Mouse (Mus musculus): ENCODE data around the gene Napsa. TPM values are rescaled to one million over a fixed set of nuclear protein-coding genes. Genes with fewer than 3 reads are reported as not detected.

Gene Napsa
- total RNA-seq, 2 experiments from 2014 or later = 0.16 TPM; not detected in 1

DNA sequence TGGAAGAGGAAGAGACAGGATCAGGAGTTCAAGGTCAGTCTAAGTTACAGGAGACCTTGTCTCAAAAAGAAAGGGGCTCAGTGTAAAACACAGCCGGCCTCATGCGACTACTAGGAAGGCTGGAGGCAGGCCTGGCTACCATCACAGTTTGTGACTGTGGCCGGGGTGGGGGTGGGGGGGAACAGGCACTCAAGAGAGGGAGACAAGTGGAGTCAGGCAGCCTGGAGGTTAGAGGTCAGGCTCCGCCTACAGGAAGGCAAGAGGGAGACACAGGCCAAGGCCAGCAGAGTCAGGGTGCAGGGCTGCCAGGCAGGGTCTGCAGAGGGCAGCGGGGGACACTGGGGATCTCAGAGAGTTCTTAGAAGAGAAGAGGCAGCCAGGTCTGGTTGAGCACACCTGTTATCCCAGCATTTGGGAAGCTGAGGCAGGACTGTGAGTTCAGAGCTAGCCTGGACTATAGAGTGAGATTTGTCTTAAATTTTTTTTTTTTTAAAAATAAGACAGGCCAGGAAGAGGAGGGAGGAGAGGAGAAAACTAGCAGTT, 24.9 kb downstream of the Napsa start:
- no peak for DNase-seq

DNA sequence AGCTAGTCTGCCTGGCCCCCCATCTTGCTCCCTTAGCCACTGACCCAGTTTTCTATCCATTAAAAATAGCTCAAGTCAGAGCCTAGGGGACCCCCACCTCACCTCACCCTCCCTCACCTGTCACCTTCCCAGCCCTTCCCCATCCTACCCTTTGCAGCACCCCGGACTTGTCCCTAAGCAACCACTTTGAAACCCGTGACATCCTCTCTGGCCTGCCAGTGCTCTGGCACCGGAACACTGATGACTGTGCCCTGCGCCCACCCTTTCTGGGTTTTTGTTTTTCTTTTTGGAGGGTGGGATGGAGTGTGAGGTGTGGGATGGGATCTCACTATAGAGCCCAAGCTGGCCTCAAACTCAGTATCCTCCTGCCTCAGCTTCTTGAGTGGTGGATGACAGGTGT, 25.5 kb downstream of the Napsa start:
- DNase-seq = no peak

DNA sequence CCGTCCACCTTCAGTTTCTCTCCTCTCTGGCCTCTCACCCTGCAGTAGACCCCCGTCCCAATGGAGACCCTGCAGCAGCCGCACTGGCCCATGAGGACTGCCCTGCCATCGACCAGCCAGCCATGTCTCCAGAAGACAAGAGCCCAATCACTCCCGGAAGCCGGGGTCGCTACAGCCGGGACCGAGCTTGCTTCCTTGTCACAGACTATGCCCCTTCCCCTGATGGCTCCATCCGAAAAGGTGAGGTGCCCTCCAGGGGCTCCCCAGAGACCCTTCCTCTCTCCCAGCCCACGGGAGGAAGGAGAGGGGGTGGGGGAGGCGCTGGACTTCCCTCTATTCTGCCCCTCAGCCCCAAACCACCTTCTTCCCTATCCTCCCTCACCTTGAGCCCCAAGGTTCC, 26.2 kb downstream of the Napsa start:
- DNase-seq = no peak

DNA sequence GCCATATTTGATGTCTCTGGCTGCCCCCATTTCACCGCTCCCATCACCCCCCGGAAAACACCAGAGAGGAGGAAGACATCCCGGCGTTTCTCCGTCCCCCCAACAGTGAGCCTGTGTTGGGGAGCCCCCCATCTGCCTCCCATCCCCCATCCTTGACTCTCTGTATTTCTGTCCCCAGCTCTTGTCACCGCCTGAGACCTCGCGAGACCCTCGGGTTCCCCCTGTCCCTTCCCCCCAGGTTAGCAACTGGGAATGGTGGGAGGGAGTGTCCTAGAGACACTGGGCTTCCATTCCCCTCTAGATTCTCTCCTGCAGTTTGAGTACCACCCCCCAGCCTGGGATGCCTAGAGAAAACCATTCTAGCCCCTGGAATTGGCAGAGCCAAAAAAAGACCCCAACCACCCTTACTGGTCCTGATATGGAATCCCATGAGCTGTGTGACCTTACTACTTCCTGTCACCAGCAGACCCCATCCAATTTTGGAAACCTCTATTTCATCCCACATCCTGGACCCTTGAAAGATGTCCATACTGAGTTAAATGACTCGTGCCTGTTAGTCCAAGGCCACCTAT, 28.6 kb downstream of the Napsa start:
- DNase-seq = no peak

DNA sequence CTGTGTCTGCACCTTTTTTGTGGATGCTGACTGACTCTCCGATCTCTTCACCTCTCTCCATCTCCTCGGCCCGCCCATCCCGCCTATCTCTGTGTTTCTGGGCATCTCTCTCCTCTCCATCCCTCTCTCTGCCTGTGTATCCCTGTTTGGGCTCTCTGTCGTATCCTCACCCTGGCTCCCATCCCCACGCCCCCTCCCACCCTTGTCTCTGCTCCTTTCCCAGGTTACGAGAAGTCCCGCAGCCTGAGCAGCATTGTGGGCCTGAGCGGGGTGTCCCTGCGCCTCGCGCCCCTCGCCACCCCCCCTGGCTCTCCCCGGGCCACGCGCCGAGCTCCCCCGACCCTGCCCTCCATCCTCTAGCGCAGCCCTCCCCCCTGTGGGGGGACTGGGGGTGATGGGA, 29.5 kb downstream of the Napsa start:
- no peak for DNase-seq

DNA sequence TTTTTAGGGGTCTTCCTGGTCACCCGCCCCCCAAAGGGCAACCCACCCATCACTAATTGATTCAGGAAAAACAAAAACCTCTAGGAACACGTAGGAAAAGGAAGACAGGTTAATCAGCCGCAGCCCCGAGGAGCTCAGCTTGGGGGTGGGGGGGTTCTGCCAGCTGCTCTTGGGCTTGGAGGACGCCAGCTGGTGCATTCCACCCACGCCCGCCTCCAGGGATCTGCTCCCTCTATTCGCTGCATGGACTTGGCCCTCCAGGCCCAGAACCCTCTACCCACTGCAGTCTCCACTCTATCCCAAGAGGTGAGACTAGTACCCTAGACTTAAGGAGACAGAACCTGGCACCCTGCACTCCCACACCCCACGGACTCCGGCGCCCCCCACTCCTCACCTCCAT, 30.3 kb downstream of the Napsa start:
- no peak for DNase-seq

DNA sequence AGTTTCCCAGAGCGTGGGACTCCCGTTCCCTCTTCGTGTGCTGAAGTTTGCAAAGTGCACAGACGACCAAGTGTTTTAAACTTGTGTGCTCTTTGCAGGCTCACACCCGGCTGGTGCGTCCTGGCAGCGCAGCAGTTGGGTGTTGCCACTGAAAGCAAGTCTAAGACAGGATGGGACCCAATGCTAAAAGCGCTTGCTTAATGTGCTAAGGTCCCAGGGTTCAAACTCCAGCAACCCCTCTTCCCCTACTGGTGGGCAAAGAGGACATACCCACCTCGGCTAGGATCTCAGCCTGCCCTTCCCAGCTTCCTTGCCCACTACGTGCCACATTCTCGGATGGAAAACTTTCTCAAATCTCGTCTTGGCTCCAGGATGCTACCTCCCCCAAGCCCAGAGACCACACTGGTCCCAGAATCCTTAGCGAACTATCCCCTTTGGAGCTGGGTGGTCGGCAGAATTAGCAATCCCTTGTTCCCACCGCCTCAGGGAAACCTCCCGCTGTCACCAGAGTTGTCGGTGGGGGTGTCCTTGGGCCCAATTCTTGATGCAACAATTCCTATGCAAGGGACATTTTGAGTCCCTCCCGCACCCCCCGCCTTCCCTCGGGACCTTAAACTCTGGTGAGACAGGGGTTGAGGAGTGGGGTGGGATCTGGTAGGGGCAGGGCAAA, 31.1 kb downstream of the Napsa start:
- no peak for DNase-seq

DNA sequence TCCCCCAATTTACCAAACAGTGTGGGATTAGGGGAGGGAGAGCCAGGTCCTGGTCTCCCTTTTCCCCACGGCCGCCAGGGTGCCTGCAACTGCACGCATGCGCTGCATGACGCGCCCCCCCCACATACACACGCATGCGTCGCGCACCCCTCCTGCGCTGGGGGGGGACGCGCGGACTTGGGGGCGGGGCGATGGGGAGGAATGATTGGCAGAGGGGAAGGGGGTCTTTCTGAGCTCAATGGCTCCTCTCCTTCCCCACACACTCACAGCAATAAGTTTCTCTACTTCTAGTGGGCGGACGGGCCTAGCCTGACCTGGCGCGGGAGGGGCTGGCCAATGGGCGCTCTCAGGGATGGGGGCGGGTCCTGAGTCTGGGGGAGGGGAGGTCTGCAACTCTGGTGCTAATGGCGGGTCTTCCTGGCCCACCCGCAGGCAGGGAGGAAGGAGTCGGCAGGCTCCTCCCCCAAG, 32.0 kb downstream of the Napsa start:
- DNase-seq = no peak

DNA sequence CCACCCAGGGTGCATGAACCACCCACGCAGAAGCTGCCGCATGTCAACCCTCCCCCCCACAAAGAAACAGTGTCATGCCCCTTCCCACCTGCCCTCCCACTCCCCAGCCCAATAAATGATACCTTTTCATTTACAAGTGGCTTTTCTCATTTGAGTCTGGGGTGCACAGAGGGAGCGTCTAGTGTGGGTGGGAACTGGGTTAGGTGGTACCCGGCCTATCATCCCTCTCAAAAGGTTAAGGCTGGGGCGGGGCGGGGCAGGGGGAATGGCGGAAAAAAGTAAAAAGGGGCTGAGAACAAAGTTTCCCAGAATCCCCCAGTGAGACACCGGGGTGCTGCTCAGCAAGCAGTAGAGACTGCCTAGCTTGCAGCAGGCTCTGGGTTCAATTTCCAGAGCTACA, 32.4 kb downstream of the Napsa start:
- DNase-seq = no peak

DNA sequence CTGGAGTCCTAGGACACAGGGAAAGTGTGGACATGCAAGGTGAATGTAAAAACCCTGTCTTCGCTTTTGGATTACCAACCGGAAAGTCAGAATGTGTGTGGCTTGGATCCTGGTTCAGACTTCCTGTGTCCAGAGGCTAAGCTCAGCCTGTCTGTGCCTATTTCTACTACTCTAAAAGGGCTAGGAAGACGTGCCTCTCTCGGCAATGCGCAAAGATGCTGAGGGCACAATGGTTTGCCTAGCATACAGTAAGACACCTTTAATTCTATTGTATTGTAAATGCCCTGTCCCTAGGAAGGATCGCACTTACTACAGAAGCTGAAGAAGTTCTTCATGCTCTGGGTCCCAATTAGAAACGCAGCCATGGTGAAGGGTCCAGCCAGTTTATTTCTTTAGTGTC, 33.3 kb downstream of the Napsa start:
- no peak for DNase-seq

DNA sequence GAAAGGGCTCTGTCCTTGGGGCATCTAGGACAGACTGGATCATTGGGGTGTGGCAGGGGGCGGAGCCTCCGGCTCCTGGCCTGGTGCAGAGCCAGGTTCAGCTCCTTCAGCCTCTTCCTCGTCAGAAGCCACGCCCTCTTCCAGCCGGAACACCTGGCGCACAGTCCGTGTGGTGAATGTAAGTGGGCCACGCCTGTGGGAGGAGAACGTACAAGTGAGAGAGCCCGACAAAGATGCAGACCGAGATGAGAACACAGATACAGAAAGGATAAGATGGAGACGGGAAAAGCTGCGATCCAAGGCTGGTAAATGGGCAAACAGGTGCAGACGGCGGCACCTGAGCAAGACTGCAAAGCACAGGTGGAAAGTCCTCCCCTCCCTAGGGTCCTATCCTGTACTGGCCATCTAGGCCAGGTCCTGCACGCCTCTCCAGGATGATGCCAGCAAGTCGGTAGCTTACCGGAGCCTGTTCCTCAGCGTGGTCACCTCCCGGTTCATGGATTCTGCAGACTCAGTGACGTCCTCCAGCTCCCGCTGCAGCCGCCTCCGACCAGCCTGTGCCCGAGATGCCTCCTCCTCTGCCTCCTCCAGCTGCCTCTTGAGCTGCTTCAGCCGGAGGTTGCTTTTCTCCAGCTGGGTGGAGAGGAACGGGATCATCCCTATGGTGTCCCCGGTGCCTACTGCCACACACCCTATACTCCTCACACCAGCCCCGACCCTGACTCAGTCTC, 34.2 kb downstream of the Napsa start:
- no peak for DNase-seq

DNA sequence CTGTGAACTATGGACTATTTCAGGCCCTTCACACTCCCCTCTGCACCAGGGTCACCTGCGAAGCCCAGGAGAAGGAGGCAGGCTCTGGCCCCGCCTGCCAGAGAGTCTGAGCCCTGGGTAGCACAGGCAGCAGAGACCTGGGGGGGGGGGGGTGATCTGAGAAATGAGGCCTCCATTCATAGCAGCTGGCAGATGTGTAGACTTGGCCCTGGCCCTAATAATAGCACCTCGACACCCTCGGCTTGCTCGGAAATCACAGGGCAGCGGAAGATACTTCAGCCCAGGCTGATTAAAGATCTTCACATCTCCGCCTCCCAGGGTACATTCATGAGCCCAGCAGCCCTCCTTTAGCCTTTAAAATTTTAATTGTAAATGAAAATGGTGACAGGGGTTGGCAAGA, 40.0 kb downstream of the Napsa start:
- DNase-seq = no peak

DNA sequence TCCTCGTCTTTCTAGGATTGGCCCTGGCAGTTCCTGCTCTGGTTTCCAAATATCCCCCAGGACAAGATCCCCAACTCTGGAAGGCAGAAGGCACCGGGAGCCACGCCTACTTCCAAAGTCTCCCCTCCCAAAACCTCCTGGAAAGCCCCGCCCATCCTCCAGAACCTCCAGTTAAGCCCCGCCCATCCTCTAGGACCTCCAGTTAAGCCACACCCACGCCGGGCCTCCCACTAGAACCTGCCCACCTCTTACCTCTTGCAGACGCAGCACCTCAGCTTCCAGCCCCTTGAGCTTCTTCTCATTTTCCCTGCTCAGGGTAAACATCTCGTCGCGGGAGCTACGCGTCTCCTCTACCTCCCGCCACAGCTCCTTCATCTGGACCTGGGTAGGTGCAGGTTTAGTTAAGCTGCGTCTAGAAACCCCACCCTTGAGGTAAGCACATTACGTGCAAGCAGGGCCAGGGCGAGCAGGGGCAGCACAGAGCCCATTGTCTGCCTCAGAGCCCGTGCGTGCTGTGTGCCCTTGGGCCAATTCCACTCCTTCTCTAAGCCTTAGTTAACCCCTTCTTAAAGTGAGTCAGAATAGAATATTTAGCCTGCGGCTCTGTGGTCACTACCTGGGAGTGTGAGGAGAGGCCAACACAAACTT, 42.0 kb downstream of the Napsa start:
- DNase-seq = no peak

DNA sequence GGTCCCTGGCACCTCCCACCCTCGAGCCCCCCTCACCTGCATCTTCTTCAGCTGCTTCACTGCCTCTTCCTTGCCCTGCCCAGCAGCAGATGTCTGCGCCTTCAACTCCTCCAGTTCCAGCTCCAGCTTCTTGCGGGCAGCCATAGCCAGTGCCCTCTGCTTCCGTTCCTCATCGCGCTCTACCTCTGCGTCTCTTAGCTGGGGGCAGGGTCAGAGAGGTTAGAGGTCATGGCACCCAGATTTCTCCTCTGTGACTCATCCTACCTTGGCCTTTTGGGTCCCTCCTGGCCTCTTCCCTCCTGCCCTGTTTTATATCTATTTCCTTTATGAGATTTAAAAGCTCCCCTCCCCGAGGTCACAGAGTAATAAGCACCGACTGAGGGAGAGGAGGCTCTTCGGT, 43.1 kb downstream of the Napsa start:
- no peak for DNase-seq

DNA sequence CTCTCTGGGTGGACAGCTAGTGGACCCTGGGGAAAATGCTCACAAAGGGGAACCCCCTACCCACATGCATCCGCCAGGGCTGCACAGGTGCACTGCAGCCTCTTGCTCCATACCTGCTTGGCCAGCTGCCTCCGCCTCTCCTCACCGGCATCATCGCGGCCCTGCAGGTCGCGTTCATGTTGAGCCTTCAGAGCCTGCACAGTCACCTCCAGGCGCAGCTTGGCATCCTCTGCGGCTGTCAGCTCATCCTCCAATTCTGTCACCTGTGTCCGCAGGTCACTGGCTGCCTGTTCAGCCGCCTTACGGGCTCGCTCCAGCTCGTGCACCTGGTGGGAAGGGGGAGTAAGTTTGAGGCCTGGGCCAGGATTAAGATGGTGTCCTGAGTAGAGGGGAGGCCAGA, 43.8 kb downstream of the Napsa start:
- no peak for DNase-seq

DNA sequence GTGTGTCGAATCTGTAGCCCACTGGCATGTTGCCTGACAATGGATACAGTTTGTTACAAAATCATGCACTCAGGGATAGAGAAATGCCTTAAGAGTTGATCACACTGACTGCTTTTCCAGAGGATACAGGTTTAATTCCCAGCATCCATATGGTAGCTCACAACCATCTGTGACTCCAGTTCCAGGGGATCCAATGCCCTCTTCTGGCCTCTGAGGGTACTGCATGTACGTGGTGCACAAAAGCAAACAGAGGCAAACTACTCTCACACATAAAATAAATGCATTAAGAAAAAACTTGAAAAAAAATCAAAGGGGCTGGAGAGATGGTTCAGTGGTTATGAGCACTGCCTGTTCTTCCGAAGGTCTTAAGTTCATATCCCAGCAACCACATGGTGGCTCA, 44.9 kb downstream of the Napsa start:
- no peak for DNase-seq

DNA sequence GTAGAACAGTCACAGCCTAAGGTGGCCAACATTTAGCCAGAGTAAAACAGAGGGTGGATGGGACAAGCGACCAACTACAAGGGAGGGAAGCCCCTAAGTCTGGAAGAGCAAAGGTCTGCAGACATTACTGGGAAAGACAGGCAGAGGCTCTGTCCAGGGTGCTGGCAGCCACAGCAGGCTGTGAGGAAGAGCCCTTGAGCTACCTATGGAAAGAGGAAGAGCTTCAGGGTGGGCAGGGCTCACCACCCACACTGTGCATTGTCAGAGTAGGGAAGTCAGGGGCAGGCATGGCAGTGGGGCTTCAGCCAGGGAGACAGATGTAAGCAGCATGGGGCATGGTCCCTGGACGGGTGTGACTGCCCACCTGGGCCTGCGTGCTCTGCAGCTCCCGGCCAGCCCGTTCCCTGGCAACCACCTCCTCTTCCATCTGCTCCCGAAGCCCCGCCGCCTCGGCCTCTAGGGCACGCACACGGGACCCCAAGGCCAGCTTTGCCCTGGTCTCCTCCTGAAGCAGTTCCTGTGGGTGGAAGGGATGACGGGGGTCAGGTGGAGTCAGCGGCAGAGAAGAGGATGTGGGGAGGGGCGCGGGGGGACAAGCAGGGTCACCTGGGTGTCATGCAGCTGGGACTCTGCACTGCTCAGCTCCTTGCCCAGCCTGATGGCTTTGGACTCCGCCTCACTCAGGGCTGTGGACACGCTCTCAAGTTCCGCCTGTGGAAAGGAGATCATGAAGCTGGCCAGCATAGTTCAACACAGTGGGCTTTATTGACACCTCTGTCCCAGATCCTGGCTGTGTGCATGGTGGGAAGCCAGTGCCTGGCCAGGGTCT, 51.7 kb downstream of the Napsa start:
- no peak for DNase-seq

DNA sequence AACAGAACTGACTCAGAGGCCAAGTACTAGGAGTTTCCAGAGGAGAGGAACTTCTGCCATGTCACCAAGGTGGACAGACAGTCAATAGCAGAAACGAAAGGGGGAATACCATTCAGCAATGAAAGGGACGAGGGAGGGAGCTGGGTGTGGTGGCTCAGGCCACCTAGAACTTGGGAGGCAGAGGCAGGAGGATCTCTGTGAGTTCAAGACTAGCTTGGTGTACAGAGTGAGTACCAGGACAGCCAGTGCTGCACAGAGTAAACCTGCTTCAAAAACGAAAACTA, 52.3 kb downstream of the Napsa start:
- DNase-seq = no peak

DNA sequence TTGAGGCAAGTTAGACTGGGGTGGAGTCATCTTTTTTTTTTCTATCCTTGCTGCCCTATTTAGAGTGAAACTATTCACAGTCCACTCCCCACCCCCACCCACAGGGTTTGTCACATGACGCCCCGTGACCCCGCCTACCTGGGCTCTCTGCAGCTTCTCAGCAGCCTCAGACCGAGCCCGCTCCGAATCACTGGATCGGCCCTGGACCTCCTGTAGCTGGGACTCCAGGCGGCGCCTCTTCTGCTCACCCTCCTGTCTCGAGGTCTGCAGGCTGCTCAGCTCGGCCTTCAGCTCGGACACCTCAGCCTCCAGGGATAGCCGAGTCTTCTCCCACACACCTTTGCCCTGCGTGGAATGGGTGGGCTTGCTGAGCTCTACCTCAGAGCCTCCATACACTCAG, 52.6 kb downstream of the Napsa start:
- DNase-seq = no peak

DNA sequence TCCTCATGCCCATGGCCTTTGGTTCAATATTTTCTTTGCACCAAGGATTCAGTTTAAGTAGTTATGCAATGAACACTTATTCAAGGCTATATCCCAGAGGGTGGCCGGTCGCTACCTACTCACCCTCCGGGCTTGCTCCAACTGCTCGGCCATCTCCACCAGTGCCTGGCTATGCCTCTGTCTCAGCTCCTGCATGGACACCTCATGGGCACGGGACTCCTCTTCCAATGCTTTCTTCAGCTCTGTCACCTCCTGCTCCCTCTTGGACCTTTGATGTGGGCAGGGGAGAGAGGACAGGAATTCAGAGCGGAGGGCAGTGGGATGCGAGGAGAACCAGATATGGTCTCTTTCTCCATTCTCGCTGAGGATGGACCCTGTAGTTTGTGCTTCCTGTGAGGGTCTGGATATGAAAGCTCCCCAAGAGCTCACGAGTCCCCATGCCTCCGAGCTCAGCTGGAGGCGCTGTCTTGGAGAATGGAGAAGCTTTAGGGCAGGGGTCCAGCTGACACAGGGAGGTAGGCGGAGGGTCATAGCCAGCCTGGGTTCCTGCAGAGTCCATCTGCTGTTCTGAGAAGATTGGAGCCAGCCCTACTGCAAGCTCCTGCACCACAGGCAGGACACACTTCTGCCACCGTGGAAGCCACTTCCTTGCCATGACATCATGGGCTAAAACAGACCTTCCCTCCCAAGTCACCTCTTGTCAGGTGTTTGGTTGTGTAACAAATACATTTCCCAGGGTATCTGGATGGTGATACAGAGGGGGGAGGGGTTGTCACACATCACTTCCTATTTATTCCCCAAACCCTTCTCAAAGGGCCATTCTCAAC, 53.3 kb downstream of the Napsa start:
- no peak for DNase-seq

DNA sequence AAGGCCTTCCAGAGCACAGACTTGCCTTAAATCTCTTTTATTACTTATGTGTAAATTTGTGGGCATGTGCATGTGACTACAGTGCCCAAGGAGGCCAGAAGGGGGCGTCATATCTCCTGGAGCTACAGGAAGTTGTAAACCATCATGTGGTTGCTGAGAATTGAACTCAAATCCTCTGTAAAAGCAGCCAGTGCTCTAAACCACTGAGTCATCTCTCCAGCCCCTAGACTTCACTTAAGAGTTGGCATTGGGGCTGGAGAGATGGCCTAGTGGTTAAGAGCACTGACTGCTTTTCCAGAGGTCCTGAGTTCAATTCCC, 53.8 kb downstream of the Napsa start:
- no peak for DNase-seq

DNA sequence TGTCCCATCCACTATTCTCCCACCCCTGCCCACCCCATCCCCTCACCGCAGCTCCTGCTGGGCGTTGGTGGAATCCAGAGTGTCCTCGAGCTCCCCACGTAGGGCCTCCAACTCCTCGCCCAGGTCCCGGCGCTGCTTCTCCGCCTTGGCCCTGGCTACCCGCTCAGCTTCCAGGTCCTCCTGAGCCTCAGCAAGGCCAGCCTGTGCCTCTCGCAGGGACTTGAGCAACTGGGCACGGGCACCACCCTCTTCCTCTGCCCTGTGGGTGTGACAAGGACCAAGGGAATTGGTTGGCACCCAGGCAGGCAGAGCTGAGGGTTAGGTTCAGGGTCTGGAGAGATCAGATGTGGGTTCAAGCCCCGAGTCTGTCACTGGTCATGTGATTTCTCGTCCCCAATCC, 54.8 kb downstream of the Napsa start:
- DNase-seq = no peak

Measured in gastrocnemius, postnatal 25 days (tissue).